Mouse (Mus musculus): ENCODE data around the gene Snx14.

Snx14 gene

DNA sequence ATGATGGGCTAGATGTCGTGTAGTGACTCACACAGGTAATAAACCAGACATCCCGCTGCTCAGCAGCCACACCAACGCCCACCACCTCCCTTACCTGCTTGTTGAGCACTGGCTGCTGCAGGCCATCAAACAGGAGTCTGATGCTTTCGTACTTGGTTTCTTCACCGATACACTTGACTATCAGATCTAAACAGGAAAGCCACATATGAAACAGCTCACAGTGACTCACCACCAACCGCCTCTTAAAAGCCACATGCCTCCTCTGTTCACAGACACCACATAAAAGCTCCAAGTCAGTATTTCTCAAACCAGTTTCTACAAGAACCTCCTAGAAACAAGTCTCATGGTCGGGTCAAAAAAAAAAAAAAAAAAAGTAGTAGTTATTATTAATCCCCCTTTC, 58.7 kb downstream of the Snx14 start:
- no peak for DNase-seq

DNA sequence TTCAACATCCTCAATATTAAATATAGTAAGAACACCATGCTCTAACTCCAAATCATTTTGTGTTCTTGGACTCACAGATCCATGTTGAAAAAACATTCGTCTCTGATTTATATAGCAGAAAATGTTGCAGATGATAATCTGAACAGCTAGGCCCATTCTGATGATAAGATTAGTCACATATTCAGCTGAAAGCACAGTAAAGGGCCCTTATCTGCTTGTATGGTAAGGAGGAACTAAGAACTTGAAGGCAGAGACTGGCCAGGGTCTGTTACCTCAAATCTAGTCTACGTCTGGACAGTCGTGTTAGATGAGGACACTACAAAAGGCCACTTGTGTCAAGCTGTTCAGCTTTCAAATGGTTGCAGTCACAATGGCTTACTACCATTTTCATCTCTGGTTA, 59.7 kb downstream of the Snx14 start:
- no peak for DNase-seq

DNA sequence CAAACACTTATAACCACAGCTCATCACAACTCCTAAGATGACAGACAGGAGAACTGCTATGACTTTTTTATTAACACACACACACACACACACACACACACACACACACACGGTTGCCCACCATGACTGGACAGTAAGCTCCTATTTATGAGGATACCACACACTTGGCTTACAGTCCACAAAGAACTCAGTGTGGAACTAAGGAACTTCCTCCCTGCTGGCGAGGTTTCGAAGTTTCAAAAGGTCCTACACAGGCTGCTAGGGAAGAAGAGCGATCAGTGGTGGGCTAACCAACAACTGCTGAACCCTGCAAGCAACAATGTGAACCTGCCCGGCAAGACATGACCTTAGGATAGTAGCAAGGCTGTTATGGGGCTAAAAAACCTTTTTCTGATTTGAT, 61.3 kb downstream of the Snx14 start:
- DNase-seq = no peak

DNA sequence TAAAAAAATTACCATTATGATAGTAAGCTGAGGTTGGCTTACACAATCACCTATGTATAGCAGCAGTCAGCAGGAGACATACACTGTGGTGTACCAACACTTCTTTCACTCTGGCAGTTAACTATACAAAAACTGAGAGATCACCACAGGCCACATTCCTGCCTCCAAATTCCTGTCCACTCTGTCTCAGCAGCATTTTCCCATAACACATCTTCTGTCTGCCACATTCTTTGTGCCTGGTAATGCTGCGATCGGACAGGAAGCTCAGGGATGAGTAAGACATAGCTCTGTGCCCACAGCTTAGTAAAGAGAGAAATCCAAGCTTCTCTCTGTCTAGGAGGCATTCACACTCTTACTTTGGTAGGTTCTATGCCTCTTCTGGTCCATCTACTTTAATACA, 65.8 kb downstream of the Snx14 start:
- no peak for DNase-seq

DNA sequence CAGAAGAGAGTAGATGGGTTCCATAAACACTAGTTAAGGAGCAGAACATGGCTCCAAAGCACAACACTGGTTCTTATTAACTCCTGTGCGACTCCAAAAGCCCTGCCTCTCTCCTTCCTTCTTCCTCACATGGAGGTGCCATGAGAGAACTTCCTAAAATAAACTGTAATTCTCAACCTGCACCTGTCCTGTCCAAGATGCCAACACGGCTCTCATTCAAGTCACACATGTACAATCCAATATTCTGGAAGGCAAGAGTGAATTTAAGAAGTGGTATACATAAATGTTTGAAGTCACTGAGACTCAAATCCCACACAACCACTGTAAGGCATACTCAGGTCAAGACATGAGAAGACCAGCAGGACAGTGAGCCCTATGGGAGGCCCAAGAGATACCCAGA, 67.6 kb downstream of the Snx14 start:
- DNase-seq = no peak

DNA sequence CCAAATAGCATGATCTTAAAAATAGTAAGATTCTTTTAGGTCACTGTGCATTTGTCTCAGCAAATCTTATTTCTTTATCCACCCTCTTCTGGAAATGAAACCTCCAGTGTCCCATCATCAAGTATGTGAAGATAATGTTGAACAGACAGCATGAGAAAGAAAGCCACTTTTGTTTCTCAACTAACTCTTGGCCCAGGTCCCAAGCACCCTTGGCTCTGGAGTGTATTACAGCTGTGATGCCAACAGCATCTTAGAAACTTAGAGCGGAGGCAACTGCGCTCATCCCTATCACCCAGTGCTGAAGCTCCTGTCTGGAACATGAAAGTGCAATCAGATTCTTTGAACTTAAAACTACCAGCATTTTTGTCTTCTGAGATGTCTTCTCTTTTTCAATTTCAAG, 69.1 kb downstream of the Snx14 start:
- DNase-seq = no peak

DNA sequence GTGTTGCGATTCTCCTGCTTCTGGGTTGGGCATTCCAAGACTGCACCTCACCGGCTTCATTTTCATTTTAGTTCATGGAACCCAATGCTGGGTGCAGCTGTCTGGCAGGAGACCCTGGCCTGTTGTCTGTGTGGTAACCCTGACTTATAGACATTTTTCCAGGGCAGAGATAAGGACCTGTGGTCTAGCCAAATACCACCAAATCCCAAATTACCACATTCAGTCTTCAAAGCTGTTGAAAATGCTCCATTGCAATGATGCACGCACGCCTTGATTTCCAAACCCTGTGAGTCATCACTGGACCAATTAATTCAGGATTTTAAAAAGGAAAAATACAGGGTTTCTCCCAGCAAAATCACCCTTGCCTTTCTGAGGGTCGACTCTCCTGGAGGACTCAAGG, 70.3 kb downstream of the Snx14 start:
- DNase-seq = no peak

DNA sequence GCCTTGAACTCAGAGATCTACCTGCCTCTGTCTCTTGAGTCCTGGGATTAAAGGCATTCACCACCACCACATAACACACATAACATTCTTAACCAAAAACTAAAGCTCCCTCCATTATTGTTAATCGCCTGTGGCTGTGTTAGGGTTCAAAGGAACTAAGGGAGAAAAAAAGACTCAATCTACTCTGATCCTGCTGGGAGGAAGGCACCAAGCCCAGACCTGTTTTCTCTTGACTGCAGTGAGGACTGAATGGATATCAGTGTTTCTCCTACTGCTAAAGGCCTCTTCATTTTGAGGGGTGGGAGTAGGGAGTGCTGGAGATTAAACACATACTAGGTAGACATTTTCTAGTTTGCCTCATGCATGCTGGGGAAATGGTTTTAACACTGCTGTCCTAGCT, 71.0 kb downstream of the Snx14 start:
- no peak for DNase-seq

DNA sequence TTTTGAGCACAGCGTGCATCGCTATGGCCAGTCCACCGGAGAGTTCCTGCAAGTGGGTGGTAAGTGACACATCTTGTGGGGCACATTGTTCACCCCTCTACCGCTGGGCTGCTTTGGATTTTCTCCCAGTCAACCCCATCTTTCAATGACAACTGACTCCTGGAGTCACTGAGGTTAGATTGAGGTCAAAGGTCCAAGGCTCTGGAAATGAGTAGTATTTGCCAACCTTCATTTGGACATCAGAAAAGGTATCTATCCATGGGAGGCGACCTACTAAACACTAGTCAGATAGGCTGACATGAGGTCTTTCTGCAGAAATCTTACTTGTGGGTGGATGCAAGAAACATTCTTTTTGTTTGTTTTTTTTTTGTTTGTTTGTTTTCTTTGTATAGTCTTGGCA, 71.4 kb downstream of the Snx14 start:
- no peak for DNase-seq

DNA sequence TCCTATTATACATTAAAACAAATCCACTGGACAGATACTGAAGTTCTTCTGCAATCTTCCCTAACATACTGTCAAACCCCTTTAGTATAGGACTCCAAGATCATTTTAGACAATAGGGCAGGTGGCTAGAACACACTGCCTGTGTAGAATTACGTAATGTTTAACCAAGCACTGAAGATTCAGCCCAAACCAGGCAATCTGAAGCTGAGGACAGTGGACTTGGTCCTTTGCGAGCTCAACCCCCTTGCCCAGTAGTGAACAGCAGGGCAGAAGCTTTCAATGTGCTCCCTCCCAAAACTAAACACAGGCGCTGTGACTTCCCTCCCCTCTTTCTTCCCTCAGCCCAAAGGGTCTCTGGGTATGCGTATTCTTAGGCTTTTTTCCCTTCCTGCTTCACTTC, 71.9 kb downstream of the Snx14 start:
- DNase-seq = no peak

DNA sequence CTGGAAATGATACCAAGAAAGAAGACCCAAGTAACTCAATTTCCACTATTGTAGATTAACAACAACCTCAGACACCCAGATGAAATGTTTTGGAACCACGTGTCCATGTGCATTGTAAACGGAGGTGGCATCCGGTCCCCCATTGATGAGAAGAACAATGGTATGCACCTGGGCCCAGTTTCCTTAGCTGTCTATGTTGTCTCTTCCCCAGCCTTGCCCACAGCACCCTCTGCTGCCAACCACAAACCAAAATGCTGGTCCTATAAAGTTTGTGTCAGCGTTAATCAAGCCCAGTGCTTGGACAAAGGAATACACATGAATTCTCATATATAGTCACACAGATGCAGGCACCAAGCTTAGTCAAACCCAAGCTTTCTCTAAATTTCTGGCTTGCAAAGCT, 72.5 kb downstream of the Snx14 start:
- DNase-seq = no peak

DNA sequence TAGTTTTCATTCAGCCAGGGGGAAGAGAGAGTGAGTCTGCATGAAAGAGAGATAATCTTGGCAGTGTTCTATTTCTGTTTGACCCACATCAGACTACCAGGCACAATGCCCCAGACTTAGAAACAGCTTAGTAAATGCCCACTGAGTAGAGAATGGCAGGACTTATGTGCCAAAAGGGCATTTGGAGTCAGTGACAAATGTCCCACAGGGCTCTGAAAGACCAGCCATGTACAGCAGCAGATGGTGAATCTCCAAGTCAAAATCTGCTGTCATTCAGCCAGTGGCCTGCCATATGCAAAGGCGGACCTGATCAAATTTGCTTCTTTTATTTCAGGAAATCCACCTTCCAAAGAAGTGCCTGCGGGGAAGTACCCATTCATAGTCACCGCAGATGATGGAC, 75.7 kb downstream of the Snx14 start:
- DNase-seq = no peak

DNA sequence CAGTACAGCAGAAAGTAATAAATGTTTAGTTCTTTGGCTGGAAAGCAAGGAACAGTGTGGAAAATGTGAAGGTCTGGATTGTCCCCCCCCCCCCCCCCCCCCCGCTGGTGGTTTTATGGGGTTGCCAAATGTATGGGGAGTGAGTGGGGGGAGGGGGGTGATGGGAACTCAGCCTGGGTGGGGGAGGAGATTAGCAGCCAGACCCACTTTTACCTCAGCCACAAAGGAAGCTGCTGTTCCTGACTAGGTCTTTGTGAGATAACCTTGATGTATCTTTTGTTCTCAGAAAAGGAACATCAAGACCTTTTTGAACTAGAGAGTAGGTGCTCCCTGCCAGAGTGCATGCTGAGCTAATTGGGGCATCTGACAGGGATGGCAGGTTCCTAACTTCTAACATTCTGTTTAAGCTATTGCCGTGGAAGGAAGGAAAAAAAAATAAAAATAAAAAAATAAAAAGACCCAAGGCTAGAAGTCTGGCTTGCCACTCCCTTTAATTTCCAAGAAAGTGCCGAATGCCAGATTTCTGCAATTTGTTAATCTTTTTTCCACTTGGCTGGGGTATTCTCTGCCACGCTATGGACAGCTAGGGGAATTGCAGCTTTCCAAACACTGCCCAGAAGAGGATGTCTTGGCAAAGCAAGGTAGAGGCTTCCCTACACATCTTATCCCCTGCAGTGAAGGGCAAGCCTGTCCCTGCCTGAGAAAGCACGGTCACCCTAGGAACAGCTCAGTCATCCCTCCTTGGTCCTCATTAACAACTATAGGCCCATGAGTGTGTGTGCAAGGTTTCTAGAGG, 76.5 kb downstream of the Snx14 start:
- DNase-seq = no peak

DNA sequence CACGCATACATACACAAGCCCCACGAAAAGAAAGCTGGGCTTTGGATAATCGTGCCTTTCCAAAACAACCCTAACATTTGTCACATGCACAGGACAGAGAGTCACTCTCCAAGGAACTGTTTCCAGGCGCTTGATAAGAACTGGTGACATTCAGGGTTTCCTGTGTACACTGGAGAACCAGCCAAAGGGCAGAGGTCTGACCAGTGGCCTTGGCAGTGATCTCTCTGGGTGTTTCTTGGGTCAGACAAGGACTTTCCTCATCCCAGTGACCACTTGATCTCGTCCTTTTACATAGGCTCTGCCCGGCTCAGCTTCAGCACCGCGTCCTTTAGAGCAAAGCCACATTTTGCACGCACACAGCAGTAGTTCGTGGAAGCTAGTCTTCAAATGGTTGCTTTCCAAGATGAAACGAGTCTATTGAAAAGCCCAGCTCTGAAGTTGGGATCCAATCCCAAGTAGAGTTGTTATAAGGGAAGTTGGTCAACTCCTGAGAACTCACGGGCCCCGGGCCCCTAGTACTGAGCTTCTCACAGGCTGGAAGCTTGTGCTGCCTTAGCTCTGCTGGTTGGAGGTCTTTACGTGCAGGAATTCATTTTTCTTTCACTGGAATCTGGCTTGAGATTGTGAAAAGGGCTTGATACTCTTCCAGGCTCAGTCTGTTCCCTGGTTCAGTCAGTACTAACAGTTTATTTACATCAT, 77.4 kb downstream of the Snx14 start:
- peak; percentile 40 for DNase-seq

DNA sequence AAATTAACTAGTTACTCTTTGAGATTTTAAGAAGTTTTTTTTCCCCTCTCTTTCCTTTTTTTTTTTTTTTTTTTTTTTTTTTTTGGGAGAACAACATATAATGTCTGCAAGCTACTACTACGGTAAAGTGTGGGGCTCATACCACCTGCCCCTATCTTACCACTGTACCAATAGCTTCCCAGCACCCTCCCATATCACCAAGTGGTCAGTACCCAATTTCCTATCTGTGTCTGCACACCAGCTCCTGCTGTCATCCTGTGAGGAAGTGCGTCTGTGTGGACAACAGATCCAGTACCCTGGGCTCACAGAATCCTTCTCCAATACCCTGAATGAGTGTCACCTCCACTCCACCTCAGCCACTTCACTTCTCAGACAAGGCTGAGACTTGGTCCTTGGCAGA, 79.6 kb downstream of the Snx14 start:
- no peak for DNase-seq

DNA sequence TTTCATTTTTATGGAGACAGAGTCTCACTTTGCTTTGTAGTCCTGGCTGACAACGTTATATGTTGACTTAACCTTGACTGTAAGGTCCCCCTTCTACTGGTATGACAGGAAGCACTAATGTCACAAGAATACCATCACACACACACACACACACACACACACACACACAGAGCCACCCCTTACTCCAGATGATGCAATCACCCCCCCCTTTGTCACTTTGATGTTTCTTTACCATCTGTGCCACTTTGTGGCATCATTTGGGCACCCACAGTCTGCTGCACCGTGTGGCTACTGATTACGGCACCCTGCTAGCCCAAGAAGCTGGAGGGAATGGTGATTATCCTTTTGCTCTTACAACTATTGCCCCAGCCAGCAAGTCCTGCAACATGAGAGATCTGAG, 81.6 kb downstream of the Snx14 start:
- DNase-seq = no peak

DNA sequence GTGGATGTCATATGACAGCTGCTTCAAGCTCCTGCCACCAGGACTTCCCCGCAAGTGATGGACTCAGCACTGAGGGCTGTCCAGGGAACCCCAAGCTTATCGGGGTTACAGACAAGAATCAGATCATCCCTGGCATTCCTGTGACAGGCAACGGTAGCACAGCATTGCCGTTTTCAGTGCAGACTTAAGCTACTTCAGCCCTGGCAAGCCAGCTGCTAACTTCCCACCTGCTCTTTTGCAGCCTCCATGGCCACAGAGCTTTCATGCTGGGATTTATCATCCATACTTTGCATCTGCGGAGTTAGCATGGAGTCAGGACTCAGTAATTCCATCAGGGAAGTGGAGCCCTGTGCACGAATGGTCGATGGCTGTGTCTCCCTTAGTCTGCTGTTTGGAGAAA, 85.3 kb downstream of the Snx14 start:
- no peak for DNase-seq

DNA sequence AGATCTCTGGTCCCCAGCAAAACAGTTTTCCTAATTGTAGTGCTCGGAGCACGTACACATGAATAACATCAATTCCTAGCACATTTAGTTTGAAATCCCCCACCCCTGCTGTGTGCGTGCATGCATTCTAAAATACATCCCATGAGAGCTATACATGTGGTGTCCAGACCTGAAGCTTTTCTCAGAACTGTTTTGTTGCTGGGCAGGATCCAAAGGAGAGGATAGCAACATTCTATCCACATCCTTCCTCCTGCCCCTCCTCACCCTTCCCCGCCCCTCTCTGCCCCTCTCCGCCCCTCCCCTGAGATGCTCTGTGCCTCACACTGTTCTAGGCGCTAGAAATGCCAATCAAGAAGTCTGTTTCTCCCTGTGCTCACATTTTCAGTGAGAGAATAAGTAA, 86.0 kb downstream of the Snx14 start:
- no peak for DNase-seq

DNA sequence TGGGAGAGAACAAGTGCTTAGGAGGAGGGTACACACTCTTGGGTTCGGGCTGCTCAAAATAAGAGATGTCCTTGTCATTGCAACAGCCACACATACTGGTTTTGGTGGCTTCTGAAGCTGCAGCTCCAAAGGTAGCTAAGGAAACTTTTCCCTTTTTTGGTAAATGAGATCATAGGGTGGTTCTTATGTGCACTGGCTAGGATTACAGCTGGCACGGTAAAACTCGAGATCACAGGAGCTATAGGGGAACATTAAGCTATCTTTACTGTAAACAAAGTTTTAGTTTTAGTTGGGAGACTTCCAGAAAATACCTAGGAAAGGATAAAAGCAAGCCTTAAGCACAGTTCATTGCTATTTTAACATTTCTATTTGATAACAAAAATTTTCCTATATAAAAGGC, 87.6 kb downstream of the Snx14 start:
- no peak for DNase-seq

DNA sequence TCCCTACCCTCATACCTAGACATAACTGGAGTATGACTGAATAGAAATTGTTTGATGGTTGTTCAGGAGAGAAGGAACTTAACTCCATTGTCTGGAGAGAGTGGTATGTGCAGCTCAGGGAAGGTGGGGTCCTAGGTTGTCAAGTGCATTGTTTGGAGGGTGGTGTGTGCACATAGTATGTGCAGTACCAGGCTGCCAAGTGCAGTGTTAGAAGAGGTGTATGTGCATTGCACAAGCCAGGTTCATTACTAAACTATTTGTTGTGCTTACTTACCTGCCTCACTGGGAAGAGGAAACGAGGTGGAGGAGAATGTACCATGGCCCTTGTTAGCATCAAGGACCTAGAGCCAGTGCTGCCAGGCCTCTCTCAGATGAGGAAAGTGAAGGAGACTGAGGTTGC, 88.4 kb downstream of the Snx14 start:
- no peak for DNase-seq

DNA sequence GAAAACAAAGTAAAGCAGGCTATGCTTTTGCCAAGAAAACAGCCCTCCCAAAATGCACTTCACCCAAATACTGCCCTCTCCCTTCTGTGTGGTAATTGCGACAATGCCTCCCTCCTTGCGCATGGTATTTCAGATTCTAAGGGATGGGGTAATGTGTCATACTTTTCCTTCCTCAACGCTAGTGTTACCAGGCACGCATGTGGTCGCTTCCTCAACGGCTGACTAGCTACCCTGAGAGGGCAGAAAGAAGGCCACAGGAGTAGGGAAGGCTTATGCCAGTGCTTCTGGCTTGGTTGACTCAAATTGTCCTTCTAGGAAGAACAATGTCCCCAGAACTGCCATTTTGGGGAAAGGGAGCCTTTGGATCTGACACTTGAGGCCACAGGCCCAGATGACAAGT, 90.1 kb downstream of the Snx14 start:
- DNase-seq = no peak

DNA sequence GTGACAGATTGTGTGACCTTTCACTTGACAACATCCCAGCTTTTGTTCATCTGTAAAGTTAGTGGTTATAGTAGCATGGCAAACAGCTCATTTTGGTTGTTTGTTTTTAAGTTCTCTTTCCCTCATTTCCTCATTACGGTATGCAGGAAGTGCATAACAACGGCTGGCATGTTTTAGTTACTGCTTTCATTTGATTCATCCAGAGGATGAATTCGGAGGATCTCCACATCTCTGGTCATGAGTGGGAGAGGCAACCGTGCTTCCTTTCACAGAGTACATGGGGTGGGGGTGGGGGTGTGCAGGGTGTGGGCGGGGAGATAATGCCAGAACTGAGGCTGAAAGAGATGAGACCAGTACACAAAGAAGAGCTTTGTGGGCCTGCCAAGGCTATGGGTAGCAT, 91.9 kb downstream of the Snx14 start:
- DNase-seq = no peak

DNA sequence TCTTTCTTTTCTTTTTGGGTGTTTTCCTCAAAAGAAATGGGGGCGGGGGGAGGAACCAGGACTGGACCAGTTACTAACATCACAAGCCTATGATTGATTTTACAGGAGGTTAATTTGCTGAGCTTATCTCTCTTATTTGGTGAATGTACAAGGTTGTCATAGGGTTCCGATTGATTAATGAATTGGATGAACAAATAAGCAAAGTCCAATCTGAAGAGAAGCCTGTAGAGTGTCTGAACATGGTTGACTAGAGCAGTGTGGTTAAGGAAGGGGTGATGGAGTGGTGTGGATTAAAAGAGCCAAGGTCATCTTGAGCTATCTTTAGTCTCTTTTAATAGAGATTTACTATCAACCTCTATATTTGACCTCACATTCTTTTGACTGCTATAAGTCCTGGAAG, 94.3 kb downstream of the Snx14 start:
- no peak for DNase-seq

DNA sequence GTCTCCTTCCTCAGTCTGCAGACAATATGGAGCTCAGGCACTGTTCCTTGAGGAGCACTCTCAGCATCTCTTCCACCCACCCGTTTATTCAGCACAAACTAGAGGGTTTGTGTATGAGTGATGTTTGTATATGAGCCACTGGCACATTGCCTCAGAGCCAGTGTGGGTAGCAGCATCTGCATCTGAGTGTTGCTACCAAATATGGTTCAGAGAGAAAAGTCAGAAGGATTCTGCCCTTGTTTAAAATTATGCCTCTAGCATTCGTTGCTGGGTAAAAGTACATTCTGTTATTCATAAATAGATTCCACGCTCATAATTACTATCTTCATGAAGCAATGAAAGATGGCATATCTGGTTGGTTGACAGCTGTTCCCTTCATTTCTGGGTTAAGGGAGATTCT, 96.1 kb downstream of the Snx14 start:
- DNase-seq = no peak

DNA sequence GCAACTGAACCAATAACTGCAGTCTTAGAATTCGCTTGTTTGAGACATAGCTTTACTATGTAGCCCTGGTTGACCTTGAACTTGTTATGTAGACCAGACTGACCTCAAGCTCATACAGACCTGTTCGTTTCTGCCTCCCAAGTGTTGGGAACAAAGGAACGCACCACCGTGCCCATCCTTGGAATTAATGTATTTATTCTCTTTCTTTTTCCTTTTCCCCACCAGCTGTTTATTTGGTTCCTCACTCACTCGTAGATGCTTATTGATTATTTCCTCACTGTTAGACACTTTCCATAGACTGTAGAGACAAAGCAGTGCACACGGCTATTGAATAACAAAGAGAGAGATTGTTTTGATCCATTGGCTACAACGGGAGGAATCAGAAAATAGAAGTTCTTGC, 96.5 kb downstream of the Snx14 start:
- DNase-seq = no peak
